Mouse (Mus musculus) MEL (cell line): ENCODE data around the gene Spint3. TPM values are rescaled to one million over a fixed set of nuclear protein-coding genes. Genes with fewer than 3 reads are reported as not detected.

Source experiments
- DNase-seq: peaks from one replicate; pipeline ENCODE4 v3.0.0; 2011; ENCODE audit warnings: low read depth, low spot score
- H3K27ac ChIP-seq: 2 replicates; pipeline ENCODE4 v1.5.1; 2012; ENCODE audit warnings: low read depth, mild to moderate bottlenecking, control low read depth, low read length, moderate library complexity; ENCODE audit not compliant: control insufficient read depth
- H3K27me3 ChIP-seq, 2 experiments: fragments of 150-350 bp in 1 of 2; sonication (generic) in 1 of 2; 2 replicates each; pipeline ENCODE4 v1.6.1; 2012; ENCODE audit warnings: low read length in 2 of 2, mild to moderate bottlenecking in 2 of 2, improper control_type of control experiment in 1 of 2, moderate library complexity in 1 of 2; ENCODE audit not compliant: insufficient read depth in 2 of 2, control insufficient read depth in 1 of 2
- H3K36me3 ChIP-seq, 2 experiments: 2 replicates each; pipeline ENCODE4 v1.6.1; 2012 to 2014; ENCODE audit warnings: low read length in 2 of 2, improper control_type of control experiment in 1 of 2, inconsistent platforms in 1 of 2, mild to moderate bottlenecking in 1 of 2; ENCODE audit not compliant: insufficient read depth in 2 of 2, control insufficient read depth in 1 of 2
- H3K4me1 ChIP-seq, 2 experiments: fragments of 150-350 bp in 1 of 2; sonication (generic) in 1 of 2; 2 replicates each; pipeline ENCODE4 v1.6.1; 2012; ENCODE audit warnings: low read length in 2 of 2, improper control_type of control experiment in 1 of 2, mild to moderate bottlenecking in 1 of 2; ENCODE audit not compliant: insufficient read depth in 2 of 2, control insufficient read depth in 1 of 2
- H3K4me3 ChIP-seq, 2 experiments: fragments of 150-350 bp in 1 of 2; sonication (generic) in 1 of 2; 2 replicates each; pipeline ENCODE4 v1.5.1; 2012; ENCODE audit warnings: low read depth in 2 of 2, low read length in 2 of 2, mild to moderate bottlenecking in 2 of 2, moderate library complexity in 2 of 2, control low read depth in 1 of 2, improper control_type of control experiment in 1 of 2; ENCODE audit not compliant: control insufficient read depth in 1 of 2, insufficient read depth in 1 of 2
- H3K79me2 ChIP-seq: 2 replicates; pipeline ENCODE4 v1.6.1; 2012; ENCODE audit warnings: mild to moderate bottlenecking, low read length, moderate library complexity; ENCODE audit not compliant: control insufficient read depth, poor library complexity, insufficient read depth
- H3K9ac ChIP-seq: 2 replicates; pipeline ENCODE4 v1.6.1; 2012; ENCODE audit warnings: low read depth, mild to moderate bottlenecking, control low read depth, low read length, moderate library complexity; ENCODE audit not compliant: control insufficient read depth, poor library complexity, severe bottlenecking
- H3K9me3 ChIP-seq: fragments of 150-350 bp; sonication (generic); replicated peaks from 2 replicates; pipeline ENCODE4 v1.6.1; 2012; ENCODE audit warnings: mild to moderate bottlenecking, low read length, improper control_type of control experiment, moderate library complexity; ENCODE audit not compliant: insufficient read depth
- ELF1 ChIP-seq: IDR thresholded peaks from 2 replicates; pipeline ENCODE4 v1.6.1; 2014; ENCODE audit warnings: low read depth, mild to moderate bottlenecking, inconsistent platforms, low read length, improper control_type of control experiment, moderate library complexity
- HCFC1 ChIP-seq: IDR thresholded peaks from 2 replicates; pipeline ENCODE4 v1.6.1; 2012; ENCODE audit warnings: low read depth, mild to moderate bottlenecking, inconsistent platforms, low read length, improper control_type of control experiment, moderate library complexity
- KAT2A ChIP-seq: conservative IDR thresholded peaks from 2 replicates; pipeline ENCODE4 v1.6.1; 2012; ENCODE audit warnings: low read depth, low read length, improper control_type of control experiment, inconsistent platforms
- POLR2A ChIP-seq, 2 experiments: IDR thresholded peaks; 2 replicates each; pipeline ENCODE4 v1.6.1; 2011 to 2012; ENCODE audit warnings: low read length in 2 of 2, mild to moderate bottlenecking in 2 of 2, control low read depth in 1 of 2, improper control_type of control experiment in 1 of 2, low read depth in 1 of 2, moderate library complexity in 1 of 2; ENCODE audit not compliant: control insufficient read depth in 1 of 2, insufficient read depth in 1 of 2, poor library complexity in 1 of 2
- TAL1 ChIP-seq: IDR thresholded peaks from 2 replicates; pipeline ENCODE4 v1.6.1; 2012; ENCODE audit warnings: mild to moderate bottlenecking, inconsistent platforms, low read length, moderate library complexity, mixed read lengths
- USF1 ChIP-seq: IDR thresholded peaks from 2 replicates; pipeline ENCODE4 v1.6.1; 2014; ENCODE audit warnings: low read depth, mild to moderate bottlenecking, inconsistent platforms, low read length, improper control_type of control experiment, moderate library complexity
- USF2 ChIP-seq, 2 experiments: IDR thresholded peaks; 2 replicates each; pipeline ENCODE4 v1.6.1; 2011 to 2012; ENCODE audit warnings: improper control_type of control experiment in 2 of 2, low read length in 2 of 2, borderline replicate concordance in 1 of 2, inconsistent platforms in 1 of 2, low read depth in 1 of 2, mild to moderate bottlenecking in 1 of 2; ENCODE audit not compliant: insufficient read depth in 1 of 2
- ZMIZ1 ChIP-seq: IDR thresholded peaks from 2 replicates; pipeline ENCODE4 v1.6.1; 2012; ENCODE audit warnings: low read depth, mild to moderate bottlenecking, inconsistent platforms, low read length, improper control_type of control experiment, moderate library complexity
- ZNF384 ChIP-seq: IDR thresholded peaks from 2 replicates; pipeline ENCODE4 v1.6.1; 2012; ENCODE audit warnings: low read depth, mild to moderate bottlenecking, inconsistent platforms, low read length, improper control_type of control experiment
- polyA plus RNA-seq, 2 experiments: library from polyadenylated mRNA; stranded (reverse) in 1 of 2; unstranded in 1 of 2; fragments of >175 nt in 1 of 2; fragments of >200 nt in 1 of 2; gene quantifications; 2 replicates each; pipeline versions ENCODE4 v1.2.1 to v1.2.4; 2012; ENCODE audit warnings: low replicate concordance in 2 of 2, low read depth in 1 of 2; ENCODE audit not compliant: insufficient read length in 2 of 2, insufficient read depth in 1 of 2, missing spikeins in 1 of 2
- total RNA-seq: library from RNA; depleted of rRNA; stranded (reverse); fragments of 300-350 nt; gene quantifications from 2 replicates; pipeline ENCODE4 v1.2.3, GENCODE M21; 2012

Gene Spint3
- total and polyA plus RNA-seq, 3 experiments: not detected

GRCm38 (mm10) chr2:164549338-164549737, 23.9 kb downstream of the Spint3 start:
- H3K27ac ChIP-seq: no peak overlapping the region
- H3K36me3 ChIP-seq: no peaks in the 10 kb centered on the region
- no peak for TF ChIP-seq KAT2A
- H3K79me2 ChIP-seq: no peaks in the 10 kb centered on the region
- no peaks in the 10 kb centered on the region for H3K9me3 ChIP-seq
- H3K4me1 ChIP-seq: no peaks in the 10 kb centered on the region
- no peak for DNase-seq
- H3K9ac ChIP-seq: no peak overlapping the region
- H3K4me3 ChIP-seq: no peak overlapping the region
- H3K27me3 ChIP-seq: peaks cover 4 to 5% of the 10 kb centered on the region in 2 experiments

GRCm38 (mm10) chr2:164544454-164545097, 28.7 kb downstream of the Spint3 start:
- DNase-seq: no peak
- no peak overlapping the region for H3K27ac ChIP-seq
- no peaks in the 10 kb centered on the region for H3K36me3 ChIP-seq
- no peak for TF ChIP-seq USF1
- no peak for TF ChIP-seq TAL1
- no peaks in the 10 kb centered on the region for H3K9me3 ChIP-seq
- H3K9ac ChIP-seq: no peak overlapping the region
- no peaks in the 10 kb centered on the region for H3K79me2 ChIP-seq
- H3K4me3 ChIP-seq: no peak overlapping the region
- H3K27me3 ChIP-seq: peaks cover 2 to 3% of the 10 kb centered on the region in 2 experiments; a peak in 3 of 4 replicates
- H3K4me1 ChIP-seq: no peaks in the 10 kb centered on the region

DNA sequence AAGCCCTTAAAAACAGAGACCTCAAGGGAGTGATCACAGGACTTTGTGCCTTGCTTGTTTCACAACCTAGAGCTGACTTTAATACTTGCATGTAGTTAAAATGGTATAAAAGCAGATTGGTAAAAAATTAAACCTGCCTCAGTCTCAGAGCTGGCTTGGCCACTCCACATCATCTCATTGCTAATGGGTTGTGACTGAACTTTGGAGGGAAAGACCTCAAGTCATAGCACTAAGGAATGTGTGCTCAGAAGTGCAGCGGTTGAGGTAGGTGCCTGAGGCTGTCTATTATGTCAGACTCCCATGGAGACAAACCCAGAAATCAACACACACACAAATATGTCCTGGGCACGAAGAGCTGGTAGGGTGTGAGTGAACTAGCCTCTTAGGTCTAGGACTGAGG, 29.5 kb downstream of the Spint3 start:
- no peaks in the 10 kb centered on the region for H3K4me1 ChIP-seq
- TF ChIP-seq ELF1: no peak
- no peak for TF ChIP-seq USF2 (IDR thresholded peaks at IDR 0.05; ENCODE audit: borderline replicate concordance in 1 of 2, insufficient read depth in 1 of 2, low read depth in 1 of 2, low read length in 2 of 2)
- TF ChIP-seq POLR2A (IDR thresholded peaks at IDR 0.05; ENCODE audit: control insufficient read depth in 1 of 2, insufficient read depth in 1 of 2, low read depth in 1 of 2, low read length in 2 of 2, poor library complexity in 1 of 2): no peak
- TF ChIP-seq ZMIZ1: no peak
- TF ChIP-seq HCFC1: no peak
- no peak for TF ChIP-seq ZNF384
- no peaks in the 10 kb centered on the region for H3K9me3 ChIP-seq
- H3K9ac ChIP-seq: no peak overlapping the region
- H3K79me2 ChIP-seq: no peaks in the 10 kb centered on the region
- no peak overlapping the region for H3K4me3 ChIP-seq
- H3K27ac ChIP-seq: no peak overlapping the region
- DNase-seq: no peak
- H3K36me3 ChIP-seq: no peaks in the 10 kb centered on the region
- H3K27me3 ChIP-seq: peaks cover 3% of the 10 kb centered on the region in 2 experiments; a peak in 3 of 4 replicates
